Mouse (Mus musculus) gastrocnemius, postnatal 36 days (tissue): ENCODE results near the gene Tspan32. TPM values are rescaled to one million over a fixed set of nuclear protein-coding genes. Genes with fewer than 3 reads are reported as not detected.

Experiments
- DNase-seq, 2 experiments: peaks; one replicate each; pipeline ENCODE4 v3.0.0; 2022
- intact Hi-C: fragments of 180-260 bp; cut with DNase I; formaldehyde crosslinking; loops from one replicate; pipeline ENCODE4 v1.15.1; 2025
- long read RNA-seq, 2 experiments: library from polyadenylated mRNA; stranded (forward); transcript quantifications; one replicate each; pipeline ENCODE4 v2.0.0; 2021
- total RNA-seq, 2 experiments: library from RNA; stranded (reverse); gene quantifications; 2 replicates each; pipeline ENCODE4 v1.2.3; 2021

Tspan32 gene
- under 1 TPM; 0.15 to 0.27 TPM for total RNA-seq
- long read RNA-seq, experiment 1: 0 reads
- long read RNA-seq, experiment 2, partial matches to known transcripts: 0 of 1 reads
- long read RNA-seq, experiment 2, other reads (novel, unspliced or antisense): 1 of 1 reads

- intact Hi-C loops: loop anchor here (5.0 to 10.0 kb wide), 2 partner anchors 132 to 460 kb away; partner anchors contain the start of gene Cdkn1c
- DNase-seq: no peak
These were observed at the start of gene Tspan32 for GRCm38 (mm10) chr7:143004727-143005343. TSS of gene Tspan32 (plus strand) at chr7:143005046.

DNA sequence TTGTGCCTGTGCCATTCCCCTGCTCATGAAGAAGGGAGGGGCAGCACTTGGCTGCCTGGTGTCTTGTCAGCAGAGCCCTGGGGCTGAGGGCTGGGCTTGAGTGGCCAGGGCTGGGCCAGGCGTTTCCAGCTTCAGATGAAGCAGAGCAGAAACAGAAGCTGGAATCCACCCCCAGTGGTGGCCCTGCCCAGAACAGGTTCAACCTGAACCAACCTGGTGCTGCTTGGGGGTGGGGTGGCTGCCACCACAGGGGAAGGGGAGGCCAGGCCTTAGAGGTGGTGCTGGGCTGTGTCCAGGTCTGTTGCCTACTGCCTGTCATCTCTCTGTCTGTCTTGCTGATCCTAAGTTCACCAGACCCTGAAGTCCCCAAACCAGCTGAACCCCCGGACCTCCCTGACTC, 48.8 kb upstream of the Tspan32 start:
- intact Hi-C loops: no loop called here
- DNase-seq: no peak

DNA sequence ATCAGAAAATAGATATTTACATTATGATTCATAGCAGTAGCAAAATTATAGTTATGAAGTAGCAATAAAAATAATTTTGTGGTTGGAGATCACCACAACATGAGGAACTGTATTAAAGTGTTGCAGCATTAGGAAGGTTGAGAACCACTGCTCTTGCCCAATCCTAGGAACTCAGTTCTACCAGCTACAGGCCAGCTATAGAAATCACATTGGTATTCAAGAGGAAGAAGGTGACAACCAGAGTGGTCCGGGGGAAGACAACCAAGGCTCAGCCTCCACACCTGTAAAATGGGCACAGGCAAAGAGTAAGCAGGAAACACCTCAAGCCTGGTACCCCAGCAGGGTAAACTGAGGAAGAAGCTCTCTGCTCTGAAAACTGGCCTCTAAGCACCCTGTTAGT, 46.0 kb upstream of the Tspan32 start:
- no peak for DNase-seq
- intact Hi-C loops: no loop called here

DNA sequence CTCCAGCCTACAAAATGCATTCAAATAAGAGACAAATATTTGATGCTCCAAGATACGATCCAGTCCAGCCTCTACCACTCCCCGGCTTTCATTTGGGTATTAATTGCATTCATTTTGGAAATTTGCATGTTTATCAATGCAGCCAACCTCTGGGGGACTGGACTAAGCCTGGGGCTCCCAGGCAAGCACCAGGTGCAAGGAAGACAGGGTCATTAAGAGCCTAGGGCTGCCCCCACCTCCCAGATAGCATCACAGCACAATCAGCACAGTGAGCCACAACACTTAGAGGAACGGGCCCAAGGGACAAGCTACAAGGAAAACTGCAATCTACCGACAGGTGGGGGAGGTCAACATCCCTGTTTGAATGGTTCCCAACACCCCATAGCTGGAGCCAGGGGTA, 45.1 kb upstream of the Tspan32 start:
- intact Hi-C loops: no loop called here
- no peak for DNase-seq

- no peak for DNase-seq
- intact Hi-C loops: no loop called here
These were observed 37.4 kb upstream of the Tspan32 start for GRCm38 (mm10) chr7:142967414-142967883.

DNA sequence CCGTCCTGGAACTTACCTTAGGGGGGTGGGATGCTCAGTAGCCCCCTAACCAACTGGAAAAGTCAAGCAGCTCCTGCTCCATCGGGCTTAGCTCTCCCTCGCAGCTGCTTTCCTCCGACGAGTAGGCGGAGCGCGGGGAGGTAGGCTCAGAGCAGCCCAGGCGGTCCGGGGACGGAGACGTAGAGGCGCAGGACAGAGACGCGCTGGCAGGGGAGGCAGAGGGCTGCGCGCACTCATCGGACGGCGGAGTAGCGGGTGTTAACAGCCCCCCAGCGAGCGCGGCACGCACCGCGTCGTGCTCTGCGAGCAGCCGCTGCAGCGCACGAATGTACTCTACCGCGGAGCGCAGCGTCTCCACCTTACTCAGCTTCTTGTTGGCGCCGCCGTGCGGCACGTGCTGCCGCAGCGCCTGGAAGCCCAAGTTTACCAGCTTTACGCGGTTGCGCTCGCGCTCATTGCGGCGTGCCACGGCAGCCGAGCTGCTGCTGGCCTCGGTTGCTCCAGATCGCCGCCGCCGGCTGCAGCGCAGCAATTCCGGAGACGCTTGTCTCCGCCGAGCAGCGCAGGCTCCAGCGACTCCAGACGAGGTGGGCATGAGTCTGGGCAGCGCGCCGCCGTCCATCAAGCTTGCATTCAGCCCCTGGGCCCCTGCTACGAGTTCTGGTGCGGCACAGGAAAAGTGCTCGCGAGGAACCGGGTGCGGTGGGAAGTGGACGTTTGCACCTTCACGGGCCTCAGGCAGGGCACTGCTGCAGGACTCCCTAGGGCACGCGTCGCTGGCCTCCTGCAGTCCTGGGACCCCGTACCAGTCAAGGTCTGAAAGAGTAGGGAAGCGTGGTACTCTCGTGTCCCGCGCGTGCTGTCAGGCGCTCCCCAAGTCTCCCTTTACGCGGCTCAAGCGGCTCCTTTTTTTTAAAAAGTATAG, 36.7 kb upstream of the Tspan32 start:
- intact Hi-C loops: no loop called here
- no peak for DNase-seq

DNA sequence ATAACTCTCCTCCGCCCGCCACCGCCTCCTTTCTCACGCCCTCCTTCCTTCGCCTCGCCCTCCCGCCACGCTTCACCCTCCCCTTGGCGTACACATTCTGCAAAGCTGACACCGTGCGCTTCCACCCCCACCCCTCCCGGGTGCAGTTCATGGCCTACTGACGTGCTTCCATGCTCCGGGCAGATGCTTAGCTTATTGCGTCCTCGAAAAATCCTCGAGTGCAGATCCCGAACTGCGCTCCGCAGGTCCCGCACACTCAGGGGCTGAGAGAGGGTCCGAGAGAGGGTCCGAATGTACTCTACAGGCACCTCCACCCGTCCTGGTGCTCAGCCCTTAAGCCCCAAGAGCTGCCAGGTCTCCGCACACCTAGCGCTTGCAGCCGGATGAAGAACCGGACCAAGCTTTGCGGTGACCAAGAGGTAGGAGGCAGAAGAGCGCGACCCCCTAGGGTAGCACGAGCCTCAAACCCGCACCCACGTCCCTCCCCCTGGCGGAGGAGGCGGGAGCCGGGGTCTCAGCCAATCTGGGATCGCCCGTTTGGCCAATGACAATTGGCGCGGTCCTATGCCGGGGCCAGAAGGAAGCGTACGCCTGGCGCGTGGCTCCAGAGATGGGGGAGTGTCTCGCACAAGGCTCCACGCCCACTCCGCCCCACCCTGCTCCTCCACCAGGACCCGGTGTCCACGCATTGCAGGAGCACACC, 35.9 kb upstream of the Tspan32 start, which contains the start of gene Ascl2:
TSS of gene Ascl2 (minus strand) at position 456 of the 703 bp plus-strand sequence.
- intact Hi-C loops: no loop called here
- DNase-seq: no peak

DNA sequence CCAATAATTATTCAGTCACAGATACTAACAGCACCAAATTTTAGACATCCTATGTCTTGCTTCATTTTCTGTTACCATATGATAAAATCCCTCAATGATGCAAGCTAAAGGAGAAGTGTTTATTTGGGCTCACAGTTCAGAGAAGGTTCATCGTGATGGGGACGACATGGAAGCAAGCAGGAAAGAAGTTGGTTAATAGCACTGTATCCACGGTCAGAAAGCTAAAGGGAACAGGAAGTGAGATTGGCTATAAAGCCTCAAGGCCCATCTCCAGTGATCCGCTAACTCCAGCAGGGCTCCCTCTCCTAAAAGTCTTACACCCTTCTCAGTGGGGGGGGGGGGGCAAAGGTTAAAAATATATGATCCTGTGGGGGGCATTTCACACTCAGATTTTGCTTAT, 22.9 kb upstream of the Tspan32 start:
- intact Hi-C loops: no loop called here
- DNase-seq: no peak

GRCm38 (mm10) chr7:142985146-142985545, 19.7 kb upstream of the Tspan32 start:
- no peak for DNase-seq
- intact Hi-C loops: no loop called here

GRCm38 (mm10) chr7:142987718-142988117, 17.1 kb upstream of the Tspan32 start:
- no peak for DNase-seq
- intact Hi-C loops: no loop called here

- intact Hi-C loops: no loop called here
- no peak for DNase-seq
These were observed 9.8 kb upstream of the Tspan32 start for GRCm38 (mm10) chr7:142995004-142995403.

- DNase-seq: no peak
- intact Hi-C loops: no loop called here
These were observed 9.1 kb upstream of the Tspan32 start for GRCm38 (mm10) chr7:142995630-142996338.

DNA sequence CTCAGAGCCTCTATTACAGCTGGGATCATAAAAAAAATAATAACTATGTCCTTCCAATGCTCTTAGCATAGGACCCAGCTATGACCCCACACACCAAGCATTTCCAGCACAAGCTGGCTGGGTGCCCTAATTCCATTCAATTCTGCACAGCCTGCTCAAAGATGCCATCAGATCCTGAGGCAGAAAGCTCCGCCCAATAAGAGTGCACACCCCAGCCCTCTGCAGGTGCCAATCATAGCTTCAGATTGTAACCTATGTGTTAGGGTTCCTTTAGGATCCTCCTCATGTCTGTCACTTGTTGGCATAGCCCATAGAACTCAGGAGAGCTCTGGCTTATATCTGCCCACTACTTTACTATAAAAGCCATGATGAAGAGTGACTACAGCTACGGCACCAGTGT, 7.8 kb upstream of the Tspan32 start:
- intact Hi-C loops: no loop called here
- DNase-seq: no peak

GRCm38 (mm10) chr7:142997403-142998150, 7.3 kb upstream of the Tspan32 start:
- DNase-seq: no peak
- intact Hi-C loops: no loop called here

GRCm38 (mm10) chr7:143002679-143003078, 2.2 kb upstream of the Tspan32 start:
- DNase-seq: no peak
- intact Hi-C loops: loop anchor here (10.0 kb wide), 1 partner anchor 462 kb away; the partner anchor contains the start of gene Cdkn1c

GRCm38 (mm10) chr7:143005344-143006096, 674 bp downstream of the Tspan32 start:
- DNase-seq: no peak
- intact Hi-C loops: loop anchor here (5.0 to 10.0 kb wide), 2 partner anchors 132 to 459 kb away; partner anchors contain the start of gene Cdkn1c

GRCm38 (mm10) chr7:143006097-143006755, 1.4 kb downstream of the Tspan32 start:
- no peak for DNase-seq
- intact Hi-C loops: loop anchor here (5.0 to 10.0 kb wide), 2 partner anchors 131 to 459 kb away; partner anchors contain the start of gene Cdkn1c
